Mouse (Mus musculus) forebrain, embryonic 11.5 days (tissue): ENCODE data around the gene Tspan31. TPM values are rescaled to one million over a fixed set of nuclear protein-coding genes. Genes with fewer than 3 reads are reported as not detected.

Experiments used
- ATAC-seq: fragments of 200-750 bp; cut with Nextera tagmentation; replicated peaks from 2 replicates; pipeline ENCODE4 v1.8.0; 2017; ENCODE audit warnings: moderate TSS enrichment; ENCODE audit not compliant: low FRiP score
- DNase-seq: peaks from one replicate; pipeline ENCODE4 v3.0.0-alpha.2; 2017; ENCODE audit warnings: low spot score
- H3K27ac ChIP-seq: fragments of 300-500 bp; sonication (generic); 2 replicates; pipeline ENCODE4 v1.5.1; 2014; ENCODE audit warnings: low read depth, low read length
- H3K27me3 ChIP-seq: fragments of 300-500 bp; sonication (generic); 2 replicates; pipeline ENCODE4 v1.6.1; 2014; ENCODE audit warnings: mild to moderate bottlenecking, low read length, mixed read lengths; ENCODE audit not compliant: control insufficient read depth, insufficient read depth
- H3K36me3 ChIP-seq: fragments of 300-500 bp; sonication (generic); 2 replicates; pipeline ENCODE4 v1.6.1; 2014; ENCODE audit warnings: mild to moderate bottlenecking, low read length, moderate library complexity, mixed read lengths; ENCODE audit not compliant: control insufficient read depth, insufficient read depth
- H3K4me1 ChIP-seq: fragments of 300-500 bp; sonication (generic); replicated peaks from 2 replicates; pipeline ENCODE4 v1.6.1; 2014; ENCODE audit warnings: low read length, mixed read lengths; ENCODE audit not compliant: control insufficient read depth, insufficient read depth
- H3K4me2 ChIP-seq: fragments of 300-500 bp; sonication (generic); 2 replicates; pipeline ENCODE4 v1.6.1; 2014; ENCODE audit warnings: low read depth, mild to moderate bottlenecking, low read length, moderate library complexity, mixed read lengths; ENCODE audit not compliant: severe bottlenecking
- H3K4me3 ChIP-seq: fragments of 300-500 bp; sonication (generic); 2 replicates; pipeline ENCODE4 v1.5.1; 2014; ENCODE audit warnings: low read depth, low read length
- H3K9ac ChIP-seq: fragments of 300-500 bp; sonication (generic); 2 replicates; pipeline ENCODE4 v1.6.1; 2014; ENCODE audit warnings: low read length
- H3K9me3 ChIP-seq: fragments of 300-500 bp; sonication (generic); 2 replicates; pipeline ENCODE4 v1.6.1; 2016; ENCODE audit warnings: low read length, mixed read lengths; ENCODE audit not compliant: control insufficient read depth
- WGBS: fragments of 180-500 bp; shearing (Covaris S2); extraction: QIAGEN DNeasy Blood & Tissue Kit; methylation state at CpG from one replicate; pipeline ENCODE4 v1.1.7; 2014; 5-methylcytosine and 5-hydroxymethylcytosine counted together
- polyA plus RNA-seq: library from polyadenylated mRNA; unstranded; fragments of >200 nt; fragmentation: Nextera tagmentation; extraction: Ambion mirVana; gene quantifications from 2 replicates; pipeline ENCODE4 v1.2.1, GENCODE M21; 2014

The Tspan31 gene
- polyA plus RNA-seq, 1 experiment from 2014 or later, result 159 TPM

- ATAC-seq, result no peak
- Histone ChIP-seq H3K4me1 (peaks cover 27% of the 10 kb centered on the region; the same call in 1 of the 2 replicates), H3K27me3 (peaks cover 49% of the 10 kb centered on the region), H3K36me3 (no peaks in the 10 kb centered on the region), H3K9me3 (no peaks in the 10 kb centered on the region), H3K4me3 (peak overlapping the region; percentile 24), H3K4me2 (peak overlapping the region; percentile 100), H3K9ac (peak overlapping the region; percentile 32), H3K27ac (no peak overlapping the region)
- no peak for DNase-seq
- 2% methylated on average over 48 of the region's 48 CpGs for WGBS
Measured at GRCm38 (mm10) chr10:127080901-127081780, 11.1 kb upstream of the Tspan31 start.

GRCm38 (mm10) chr10:127079665-127080391, 9.8 kb upstream of the Tspan31 start:
- peak; percentile 77 for DNase-seq
- H3K4me3 ChIP-seq, result peak overlapping the region; percentile 65
- 0 out of 2 replicates have a peak, but pooled peaks have one; percentile 14 for ATAC-seq
- peaks cover 50% of the 10 kb centered on the region for H3K27me3 ChIP-seq
- H3K4me1 ChIP-seq, result peaks cover 27% of the 10 kb centered on the region; the same call in 1 of the 2 replicates
- H3K27ac ChIP-seq, result no peak overlapping the region
- H3K9me3 ChIP-seq, result no peaks in the 10 kb centered on the region
- no peaks in the 10 kb centered on the region for H3K36me3 ChIP-seq
- WGBS, result under 1% methylated on average over 57 of the region's 70 CpGs
- peak overlapping the region; percentile 100 for H3K4me2 ChIP-seq
- peak overlapping the region; percentile 70 for H3K9ac ChIP-seq

GRCm38 (mm10) chr10:127078677-127079575, 8.9 kb upstream of the Tspan31 start:
- ATAC-seq (peak; percentile 71), DNase-seq (peak; percentile 81)
- Histone ChIP-seq H3K9ac (peak overlapping the region; percentile 70), H3K4me1 (peaks cover 27% of the 10 kb centered on the region; the same call in 1 of the 2 replicates), H3K4me2 (peak overlapping the region; percentile 100), H3K9me3 (no peaks in the 10 kb centered on the region), H3K27me3 (peaks cover 50% of the 10 kb centered on the region), H3K36me3 (no peaks in the 10 kb centered on the region), H3K4me3 (peak overlapping the region; percentile 65), H3K27ac (0 out of 2 replicates have a peak overlapping the region, but pooled peaks have one; percentile 12)
- WGBS, result 1% methylated on average over 44 of the region's 49 CpGs

GRCm38 (mm10) chr10:127078001-127078676, 8.1 kb upstream of the Tspan31 start:
- H3K9me3 ChIP-seq, result no peaks in the 10 kb centered on the region
- WGBS, result 4% methylated on average over 12 of the region's 12 CpGs
- no peak overlapping the region for H3K27ac ChIP-seq
- H3K9ac ChIP-seq, result no peak overlapping the region
- H3K36me3 ChIP-seq, result no peaks in the 10 kb centered on the region
- H3K4me2 ChIP-seq, result peak overlapping the region; percentile 100
- peak; percentile 35 for ATAC-seq
- DNase-seq, result peak; percentile 55
- H3K4me3 ChIP-seq, result peak overlapping the region; percentile 65
- H3K27me3 ChIP-seq, result peaks cover 48% of the 10 kb centered on the region
- peaks cover 27% of the 10 kb centered on the region; the same call in 1 of the 2 replicates for H3K4me1 ChIP-seq

- Histone ChIP-seq H3K27ac (no peak overlapping the region), H3K27me3 (peaks cover 42% of the 10 kb centered on the region), H3K9me3 (no peaks in the 10 kb centered on the region), H3K36me3 (no peaks in the 10 kb centered on the region), H3K4me3 (no peak overlapping the region), H3K9ac (no peak overlapping the region), H3K4me1 (peaks cover 27% of the 10 kb centered on the region; the same call in 1 of the 2 replicates), H3K4me2 (no peak overlapping the region; the same call in 1 of the 2 replicates)
- WGBS, result 3% methylated on average over 10 of the region's 10 CpGs
- peak; percentile 47 for DNase-seq
- no peak for ATAC-seq
Measured at GRCm38 (mm10) chr10:127077515-127077914, 7.5 kb upstream of the Tspan31 start.

- Histone ChIP-seq H3K27me3 (peaks cover 28% of the 10 kb centered on the region), H3K4me2 (no peak overlapping the region), H3K27ac (no peak overlapping the region), H3K4me3 (no peak overlapping the region), H3K9me3 (no peaks in the 10 kb centered on the region), H3K36me3 (no peaks in the 10 kb centered on the region), H3K4me1 (peaks cover 17% of the 10 kb centered on the region; the same call in 1 of the 2 replicates), H3K9ac (no peak overlapping the region)
- DNase-seq (peak; percentile 50), ATAC-seq (no peak)
- WGBS, result 64% methylated on average over 4 of the region's 4 CpGs
Measured at GRCm38 (mm10) chr10:127076082-127076481, 6.0 kb upstream of the Tspan31 start.

GRCm38 (mm10) chr10:127075651-127076050, 5.6 kb upstream of the Tspan31 start:
- Histone ChIP-seq H3K9me3 (no peaks in the 10 kb centered on the region), H3K4me2 (no peak overlapping the region), H3K27me3 (peaks cover 24% of the 10 kb centered on the region), H3K4me1 (peaks cover 18% of the 10 kb centered on the region; the same call in 1 of the 2 replicates), H3K4me3 (no peak overlapping the region), H3K36me3 (no peaks in the 10 kb centered on the region), H3K9ac (no peak overlapping the region), H3K27ac (no peak overlapping the region)
- ATAC-seq (no peak), DNase-seq (no peak)
- WGBS, result 80% methylated on average over 8 of the region's 8 CpGs
